Mouse (Mus musculus) left cerebral cortex, adult 8-10 months (tissue): ENCODE measurements around the gene Ifi27l2a. TPM values are rescaled to one million over a fixed set of nuclear protein-coding genes. Genes with fewer than 3 reads are reported as not detected.
A peak's percentile ranks its signal among the peaks of the same experiment; 100 is the strongest.
"Not testable (repeated sequence)": the region's sequence is repeated elsewhere in the genome, so short reads cannot be mapped to it uniquely, and the experiment has no call there.

Experiments
- DNase-seq, 2 experiments: peaks; one replicate each; pipeline ENCODE4 v3.0.0; 2022; ENCODE audit warnings: low spot score in 2 of 2
- total RNA-seq, 4 experiments: library from RNA; stranded (reverse); gene quantifications; 2 replicates each; pipeline ENCODE4 v1.2.4; 2022

Gene Ifi27l2a
- 10 to 100 TPM in 1 of 4 experiments, 1 to 10 TPM in 3; 1.3 to 12.1 (median 5.3) TPM for total RNA-seq

GRCm38 (mm10) chr12:103443524-103443923, at the start of gene Ifi27l2a:
Gene Ifi27l2a, minus strand, starts transcription at chr12:103443680.
- no peak for DNase-seq

DNA sequence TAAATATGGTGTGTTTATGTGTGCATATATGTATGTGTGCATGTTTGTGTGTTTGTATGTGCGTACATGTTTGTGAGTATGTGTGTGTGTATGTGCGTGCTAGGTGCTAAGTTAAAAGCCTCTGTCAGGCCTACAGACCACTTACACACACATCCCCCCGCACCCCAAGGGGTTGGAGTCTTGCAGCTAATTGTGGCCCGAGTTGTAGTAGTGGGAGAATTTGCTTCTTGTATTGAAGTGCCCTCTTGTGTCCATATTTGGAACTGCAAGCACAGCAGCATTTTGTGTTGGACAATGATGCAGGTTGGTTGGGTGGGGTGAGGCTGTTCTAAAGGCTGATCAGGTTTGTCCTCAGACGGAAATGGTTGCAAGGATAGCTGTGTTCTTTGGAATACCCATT, 49.3 kb upstream of the Ifi27l2a start:
- DNase-seq: peak in 1 of 2 experiments; percentile 59

DNA sequence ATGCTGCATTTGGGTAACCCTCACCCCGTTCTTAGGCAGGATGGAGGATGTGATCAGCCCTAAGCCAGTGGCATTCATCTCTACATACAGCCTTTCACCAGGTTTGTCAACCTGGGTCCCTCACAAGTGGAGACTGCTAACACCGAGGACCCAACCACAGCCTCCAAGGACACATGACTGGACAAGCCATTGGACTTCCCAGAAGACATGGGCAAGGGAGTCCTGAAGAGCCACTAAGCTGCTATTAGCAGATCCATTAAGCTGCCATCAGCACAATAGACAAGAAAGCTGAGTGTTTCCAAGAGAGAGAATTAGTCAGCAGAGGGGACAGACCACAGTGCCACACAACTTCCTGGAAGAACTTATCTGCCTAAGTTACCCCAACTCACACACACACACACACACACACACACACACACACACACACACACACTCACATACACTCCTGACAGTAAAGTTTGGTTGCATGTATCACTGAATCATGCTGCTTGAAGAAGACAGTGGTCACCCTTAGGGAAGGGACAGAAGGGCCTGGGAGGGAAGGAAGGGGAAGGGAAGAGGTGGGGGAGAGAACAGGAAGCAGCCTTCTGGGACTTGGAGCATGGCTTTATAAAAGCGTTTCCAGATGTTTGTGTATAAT, 47.7 kb upstream of the Ifi27l2a start:
- DNase-seq: no peak

DNA sequence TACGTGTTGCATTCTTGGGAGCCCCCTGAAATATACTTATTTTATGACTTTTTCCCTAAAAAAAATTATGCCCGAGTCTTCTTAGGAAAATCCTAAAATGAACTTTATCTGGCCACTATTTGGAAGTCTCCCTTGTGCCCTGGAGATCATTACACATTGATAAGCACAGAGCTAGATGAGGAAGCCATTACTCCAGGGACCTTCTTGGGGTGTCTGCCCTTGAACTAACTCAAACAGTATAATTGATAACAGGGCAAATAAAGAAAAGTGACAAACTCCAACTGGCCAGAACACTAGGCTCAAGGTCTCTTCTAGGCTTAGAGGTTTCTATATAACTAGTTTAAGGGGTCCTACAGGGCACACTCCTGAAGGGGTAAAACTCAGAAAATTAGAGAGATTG, 44.3 kb upstream of the Ifi27l2a start:
- DNase-seq: no peak

- no peak for DNase-seq
These were observed 43.8 kb upstream of the Ifi27l2a start for GRCm38 (mm10) chr12:103487276-103487675.

DNA sequence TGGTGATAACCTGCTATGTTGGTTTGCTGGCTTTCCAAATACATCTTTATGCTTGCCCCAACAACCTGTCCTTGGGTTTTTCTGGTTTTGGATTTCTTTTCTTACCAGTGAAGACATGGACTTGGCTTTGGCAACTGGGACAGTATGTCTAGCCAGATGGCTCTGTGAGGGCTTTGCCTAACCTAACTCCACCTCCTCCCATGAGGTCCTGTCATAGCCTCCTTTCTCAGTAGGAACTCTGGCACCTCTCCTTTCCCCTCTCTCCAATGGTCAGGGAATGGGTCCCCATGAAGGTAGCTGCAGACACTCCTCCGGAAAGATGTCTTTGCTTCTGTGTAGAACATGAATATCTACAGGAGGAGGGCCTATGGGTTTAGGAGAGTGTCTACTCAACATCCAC, 43.2 kb upstream of the Ifi27l2a start:
- DNase-seq: no peak

- DNase-seq: not testable (repeated sequence)
These were observed 40.9 kb upstream of the Ifi27l2a start for GRCm38 (mm10) chr12:103484200-103484972.

DNA sequence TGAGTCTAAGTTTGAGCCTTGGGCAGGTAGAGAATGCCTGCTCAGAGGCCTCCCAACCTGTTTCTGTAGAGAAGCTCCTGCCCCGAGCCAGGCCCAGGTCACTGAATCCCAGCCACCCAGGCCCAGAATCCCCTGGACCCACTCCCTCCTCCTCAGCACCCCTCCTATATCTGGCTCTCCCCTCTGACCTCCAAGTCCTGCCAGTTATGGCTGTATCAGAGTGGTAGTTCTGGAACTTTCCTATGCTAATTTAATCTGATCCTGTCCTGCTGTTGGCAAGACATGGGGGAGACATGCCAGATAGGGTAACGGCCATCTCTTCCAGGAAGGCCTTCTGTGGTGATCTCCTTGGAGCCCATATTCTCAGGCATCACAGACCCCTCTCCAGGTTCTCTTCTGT, 39.3 kb upstream of the Ifi27l2a start:
- no peak for DNase-seq

- no peak for DNase-seq
These were observed 38.2 kb upstream of the Ifi27l2a start for GRCm38 (mm10) chr12:103481671-103482070.

DNA sequence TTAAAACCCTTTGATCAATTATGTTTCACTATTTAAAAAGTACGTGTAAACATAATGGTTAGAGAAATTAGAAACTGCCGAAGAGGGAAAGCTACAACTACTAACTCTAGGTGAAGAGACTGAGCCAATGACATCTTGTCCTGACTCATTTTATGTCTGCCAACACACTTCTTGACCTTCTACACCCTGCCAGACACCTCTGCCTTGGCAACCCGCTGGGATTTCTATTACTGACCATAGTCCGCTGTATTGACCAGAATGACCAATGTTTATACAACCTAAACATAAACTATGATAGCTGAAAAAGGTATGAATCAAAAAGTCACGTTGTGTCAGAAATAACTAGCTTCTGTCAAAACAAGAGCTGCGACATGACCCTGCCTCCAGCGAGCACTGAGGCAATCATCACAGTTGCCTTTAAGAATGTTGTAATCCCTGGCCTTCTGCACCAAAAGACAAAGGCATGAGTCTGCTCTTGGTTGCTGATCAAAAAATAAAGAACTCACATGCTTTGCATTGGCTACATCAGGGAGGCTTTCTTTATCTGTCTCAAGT, 34.1 kb upstream of the Ifi27l2a start:
- no peak for DNase-seq

DNA sequence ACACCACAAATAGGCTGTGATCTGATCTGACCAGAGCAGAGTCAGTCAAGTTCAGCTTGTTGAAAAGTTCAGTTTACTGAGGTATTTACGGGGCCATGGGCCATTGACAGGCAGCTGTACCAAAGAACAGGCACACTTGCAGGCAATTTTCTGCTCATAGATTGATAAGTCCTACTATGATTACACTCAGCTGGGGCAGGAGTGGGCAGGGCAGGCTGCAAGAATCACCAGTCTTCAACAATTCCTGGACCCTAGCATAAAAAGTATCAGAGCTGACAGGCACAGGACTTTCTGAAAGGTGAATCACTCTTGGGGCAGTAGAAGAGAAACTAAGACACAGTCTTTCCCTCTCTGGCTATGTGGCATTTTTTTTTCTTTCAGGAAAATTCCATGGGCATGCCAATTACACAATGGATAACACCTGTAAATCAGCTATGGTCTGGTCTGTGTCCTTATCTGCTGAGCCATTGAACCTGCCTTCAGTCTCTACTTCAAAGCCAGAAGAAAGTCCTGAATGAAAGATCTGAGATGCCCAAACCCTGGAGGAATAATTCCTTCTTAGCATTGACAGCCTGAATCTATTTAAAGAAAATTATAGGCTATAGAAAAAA, 33.4 kb upstream of the Ifi27l2a start:
- no peak for DNase-seq

- no peak for DNase-seq
These were observed 31.0 kb upstream of the Ifi27l2a start for GRCm38 (mm10) chr12:103474481-103474880.

DNA sequence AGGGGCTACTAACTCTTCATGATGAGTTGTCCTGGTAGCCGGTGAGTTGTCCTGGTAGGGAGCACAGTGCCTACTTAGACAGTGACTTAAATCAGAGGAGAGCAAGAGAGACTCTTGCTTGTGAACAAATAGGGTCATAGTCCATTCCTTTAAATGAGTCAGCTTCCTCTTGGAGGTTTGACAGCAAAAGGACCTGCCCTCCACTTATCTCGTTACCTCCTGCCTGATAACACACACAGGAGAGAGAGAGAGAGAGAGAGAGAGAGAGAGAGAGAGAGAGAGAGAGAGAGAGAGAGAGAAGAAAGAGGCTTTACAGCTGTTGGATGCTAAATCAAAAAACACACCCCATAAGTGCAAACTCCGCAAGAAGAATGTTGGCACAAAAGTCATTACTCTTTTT, 13.7 kb upstream of the Ifi27l2a start, which contains the start of gene Ifi27l2b:
TSS of gene Ifi27l2b (minus strand) at position 84 of the 400 bp plus-strand sequence.
- no peak for DNase-seq

- not testable (repeated sequence) for DNase-seq
These were observed 13.2 kb upstream of the Ifi27l2a start for GRCm38 (mm10) chr12:103456727-103457126.

DNA sequence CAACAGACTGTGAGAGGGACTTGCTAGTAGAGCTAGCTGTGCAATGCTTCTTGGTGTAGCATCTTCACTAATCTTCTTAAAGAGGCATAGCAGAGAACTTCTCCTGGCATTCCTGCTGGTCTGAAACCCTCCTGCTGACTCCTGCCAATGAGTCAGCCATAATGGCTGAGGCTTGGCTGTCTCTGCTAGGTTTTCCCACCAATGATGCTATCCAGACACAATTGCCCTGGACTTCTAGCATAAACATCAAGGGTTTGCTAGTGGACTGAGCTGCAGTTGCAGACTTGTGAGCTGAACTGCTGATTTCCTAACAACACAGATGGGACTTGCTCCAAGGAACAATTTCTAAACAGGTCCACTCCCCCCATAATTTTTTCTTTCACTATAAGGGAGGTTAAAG, 9.9 kb upstream of the Ifi27l2a start:
- DNase-seq: no peak

- DNase-seq: no peak
These were observed 1.6 kb upstream of the Ifi27l2a start for GRCm38 (mm10) chr12:103445060-103445459.

- DNase-seq: not testable (repeated sequence)
These were observed 781 bp upstream of the Ifi27l2a start for GRCm38 (mm10) chr12:103444261-103444660.

DNA sequence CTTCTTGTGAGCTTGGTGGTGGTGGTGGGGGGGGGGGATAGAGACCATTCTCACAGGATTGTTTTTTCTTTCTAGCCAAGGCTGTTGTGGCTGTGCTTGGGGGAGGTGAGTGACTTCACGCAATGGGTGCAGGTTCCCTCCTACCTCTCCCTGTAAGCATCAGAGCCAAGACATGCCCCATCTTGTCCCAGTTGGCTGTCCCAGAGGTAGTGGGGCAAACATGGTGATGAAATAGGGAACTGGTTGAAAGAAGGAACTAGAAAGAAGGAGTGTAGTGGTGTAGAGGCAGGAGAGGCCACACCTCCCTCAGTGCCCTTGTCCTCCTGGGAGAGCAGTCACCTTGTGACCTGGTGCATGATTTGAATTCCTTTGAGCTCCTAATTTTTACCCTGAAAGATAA, 5.9 kb downstream of the Ifi27l2a start:
- DNase-seq: no peak

DNA sequence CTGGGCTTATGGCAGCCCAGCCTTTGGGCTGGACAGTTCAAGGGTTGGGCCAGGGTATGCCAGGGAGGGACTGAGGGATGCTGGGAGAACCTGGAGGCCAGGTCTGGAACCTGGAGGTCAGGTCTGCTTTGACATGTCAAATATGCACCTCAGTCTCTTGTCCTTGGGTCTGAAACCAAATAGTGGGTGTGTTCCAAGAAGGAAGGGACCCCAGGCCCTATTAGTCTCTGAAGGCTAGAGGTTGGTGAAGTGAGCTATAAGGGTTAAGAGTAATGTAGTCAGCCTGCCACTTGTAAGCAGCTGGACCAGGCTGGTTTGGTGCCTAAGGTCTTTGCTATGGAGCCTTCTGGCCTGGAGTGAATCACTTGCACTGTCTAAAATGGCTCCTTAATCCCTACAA, 8.6 kb downstream of the Ifi27l2a start:
- no peak for DNase-seq

DNA sequence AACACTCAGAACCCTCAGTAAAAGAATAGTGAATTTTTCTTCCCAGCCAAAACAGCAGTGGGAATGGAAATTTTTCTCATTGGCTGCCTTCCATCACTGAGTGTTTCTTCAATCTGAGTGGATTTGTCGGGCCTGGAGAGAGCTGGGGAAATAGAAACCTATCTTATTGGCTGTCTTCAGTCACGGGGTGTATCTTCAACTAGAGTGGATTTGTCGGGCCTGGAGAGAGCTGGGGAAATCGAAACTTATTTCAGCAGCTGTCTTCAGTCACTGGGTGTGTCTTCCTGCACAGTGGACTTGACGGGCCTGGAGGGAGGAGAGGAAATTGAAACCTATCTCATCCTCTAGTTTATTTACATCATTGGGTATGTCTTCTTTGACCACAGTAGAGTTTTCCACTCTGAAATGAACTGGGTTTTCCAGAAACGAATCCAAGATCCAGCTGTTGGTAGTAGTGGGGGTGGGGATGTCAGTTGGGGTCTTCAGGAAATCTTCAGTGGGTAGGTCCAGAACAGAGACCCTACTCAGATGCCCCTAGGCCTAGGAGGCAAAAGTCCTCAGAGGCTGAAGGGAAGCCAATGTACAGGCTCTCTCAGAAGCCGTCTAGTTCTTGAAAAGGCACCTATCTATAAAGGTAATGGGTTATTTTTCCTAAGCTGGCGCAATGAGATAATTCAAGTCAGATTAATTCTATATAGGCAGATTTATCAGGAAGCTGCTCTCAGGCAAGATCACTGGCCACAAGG, 9.3 kb downstream of the Ifi27l2a start, which contains the start of gene Ifi27:
TSS of gene Ifi27 (plus strand) at position 226 of the 746 bp plus-strand sequence.
- no peak for DNase-seq

GRCm38 (mm10) chr12:103433430-103433829, 10.1 kb downstream of the Ifi27l2a start:
- DNase-seq: no peak
